Mouse (Mus musculus) heart, adult 2 months (tissue): ENCODE measurements at regions not wholly inside any gene's neighbourhood (a gene's known extent, or its start where the extent isn't known, plus 50 kb on each side); places are given as distances from the start of the nearest gene placed in this dataset.

Experiments
- DNase-seq, 2 experiments: peaks; one replicate each; pipeline ENCODE4 v3.0.0; 2021
- H3K27ac ChIP-seq: fragments of 200-600 bp; 2 replicates; pipeline ENCODE4 v1.8.1; 2022
- H3K27me3 ChIP-seq: fragments of 200-500 bp; 2 replicates; pipeline ENCODE4 v1.6.1; 2012; ENCODE audit warnings: mild to moderate bottlenecking, low read length, inconsistent platforms, mixed read lengths; ENCODE audit not compliant: control insufficient read depth, insufficient read depth
- H3K36me3 ChIP-seq: fragments of 200-500 bp; 2 replicates; pipeline ENCODE4 v1.6.1; 2012; ENCODE audit warnings: low read length, inconsistent platforms; ENCODE audit not compliant: control insufficient read depth, insufficient read depth
- H3K4me1 ChIP-seq: fragments of 200-500 bp; 2 replicates; pipeline ENCODE4 v1.6.1; 2011; ENCODE audit warnings: low read length; ENCODE audit not compliant: control insufficient read depth, insufficient read depth
- H3K4me3 ChIP-seq: fragments of 200-600 bp; 2 replicates; pipeline ENCODE4 v1.8.1; 2022
- H3K79me2 ChIP-seq: fragments of 200-500 bp; replicated peaks from 2 replicates; pipeline ENCODE4 v1.6.1; 2012; ENCODE audit warnings: mild to moderate bottlenecking, inconsistent platforms, low read length, moderate library complexity, mixed read lengths; ENCODE audit not compliant: control insufficient read depth, insufficient read depth
- H3K9ac ChIP-seq: fragments of 200-500 bp; 2 replicates; pipeline ENCODE4 v1.6.1; 2012; ENCODE audit warnings: low read depth, mild to moderate bottlenecking, control low read depth, inconsistent platforms, low read length, mixed read lengths
- CTCF ChIP-seq: fragments of 200-600 bp; IDR thresholded peaks from 2 replicates; pipeline ENCODE4 v1.8.1; 2022; ENCODE audit warnings: antibody characterized with exemption, mild to moderate bottlenecking, moderate library complexity
- EP300 ChIP-seq: fragments of 200-500 bp; IDR thresholded peaks from 2 replicates; pipeline ENCODE4 v1.6.1; 2011; ENCODE audit warnings: low read depth, low read length, control low read depth; ENCODE audit not compliant: insufficient read depth
- POLR2A ChIP-seq: fragments of 200-500 bp; IDR thresholded peaks from 2 replicates; pipeline ENCODE4 v1.6.1; 2011; ENCODE audit warnings: mild to moderate bottlenecking, low read depth, low read length, control low read depth; ENCODE audit not compliant: insufficient read depth
- WGBS: fragments of 180-500 bp; shearing (Covaris S2); methylation state at CpG from one replicate; pipeline ENCODE4 v1.1.7; 2018; 5-methylcytosine and 5-hydroxymethylcytosine counted together
- intact Hi-C: fragments of 180-260 bp; cut with DNase I; formaldehyde crosslinking; loops from one replicate; pipeline ENCODE4 v1.15.1; 2025

- H3K79me2 ChIP-seq = no peaks in the 10 kb centered on the region
- H3K27ac ChIP-seq = no peak overlapping the region
- TF ChIP-seq CTCF (no peak), EP300 (no peak), POLR2A (no peak)
- no peaks in the 10 kb centered on the region for H3K27me3 ChIP-seq
- H3K4me1 ChIP-seq = no peaks in the 10 kb centered on the region; the same call in 1 of the 2 replicates
- no peak overlapping the region for H3K4me3 ChIP-seq
- WGBS = 41% methylated on average over 8 of the region's 8 CpGs
- DNase-seq = no peak
- no peaks in the 10 kb centered on the region for H3K36me3 ChIP-seq
- no peak overlapping the region for H3K9ac ChIP-seq
- intact Hi-C loops = no loop called here
These were observed 193.2 kb downstream of the Kdr start for GRCm38 (mm10) chr5:75784998-75785593.

GRCm38 (mm10) chr5:75770592-75770991 is 195.9 kb downstream of the Kit start:
- Histone ChIP-seq H3K4me3 (no peak overlapping the region), H3K27me3 (no peaks in the 10 kb centered on the region), H3K27ac (no peak overlapping the region), H3K36me3 (no peaks in the 10 kb centered on the region), H3K4me1 (no peaks in the 10 kb centered on the region), H3K79me2 (no peaks in the 10 kb centered on the region), H3K9ac (no peak overlapping the region)
- no peak for DNase-seq
- intact Hi-C loops = no loop called here
- 87% methylated on average over 5 of the region's 5 CpGs for WGBS
- TF ChIP-seq EP300 (no peak), POLR2A (no peak), CTCF (no peak)

GRCm38 (mm10) chr5:75767213-75767612 is 192.5 kb downstream of the Kit start:
- H3K36me3 ChIP-seq = no peaks in the 10 kb centered on the region
- H3K27me3 ChIP-seq = no peaks in the 10 kb centered on the region
- no peaks in the 10 kb centered on the region for H3K79me2 ChIP-seq
- intact Hi-C loops = no loop called here
- DNase-seq = no peak
- H3K4me1 ChIP-seq = no peaks in the 10 kb centered on the region
- 3% methylated on average over 1 of the region's 1 CpGs for WGBS
- no peak overlapping the region for H3K27ac ChIP-seq
- TF ChIP-seq EP300 (no peak), CTCF (no peak), POLR2A (no peak)
- no peak overlapping the region for H3K4me3 ChIP-seq
- no peak overlapping the region for H3K9ac ChIP-seq

GRCm38 (mm10) chr5:75762374-75762773 is 187.7 kb downstream of the Kit start:
- intact Hi-C loops = no loop called here
- WGBS = 43% methylated on average over 6 of the region's 6 CpGs
- Histone ChIP-seq H3K4me1 (no peaks in the 10 kb centered on the region; the same call in 1 of the 2 replicates), H3K27me3 (no peaks in the 10 kb centered on the region), H3K27ac (no peak overlapping the region), H3K36me3 (no peaks in the 10 kb centered on the region), H3K9ac (no peak overlapping the region), H3K4me3 (no peak overlapping the region), H3K79me2 (no peaks in the 10 kb centered on the region)
- DNase-seq = no peak
- TF ChIP-seq CTCF = no peak
- no peak for TF ChIP-seq POLR2A
- TF ChIP-seq EP300 = no peak

- H3K27ac ChIP-seq = no peak overlapping the region
- TF ChIP-seq EP300 (no peak), POLR2A (no peak), CTCF (no peak)
- no peak for DNase-seq
- H3K4me1 ChIP-seq = no peaks in the 10 kb centered on the region; the same call in 1 of the 2 replicates
- H3K79me2 ChIP-seq = no peaks in the 10 kb centered on the region
- H3K36me3 ChIP-seq = no peaks in the 10 kb centered on the region
- no peak overlapping the region for H3K4me3 ChIP-seq
- H3K27me3 ChIP-seq = no peaks in the 10 kb centered on the region
- intact Hi-C loops = no loop called here
- H3K9ac ChIP-seq = no peak overlapping the region
- 51% methylated on average over 11 of the region's 11 CpGs for WGBS
These were observed 187.0 kb downstream of the Kit start for GRCm38 (mm10) chr5:75761459-75762310.

GRCm38 (mm10) chr5:75756168-75756567 is 181.5 kb downstream of the Kit start:
- TF ChIP-seq POLR2A (no peak), CTCF (no peak), EP300 (no peak)
- Histone ChIP-seq H3K27ac (no peak overlapping the region), H3K4me3 (no peak overlapping the region), H3K4me1 (no peaks in the 10 kb centered on the region), H3K27me3 (no peaks in the 10 kb centered on the region), H3K36me3 (no peaks in the 10 kb centered on the region), H3K79me2 (no peaks in the 10 kb centered on the region), H3K9ac (no peak overlapping the region)
- DNase-seq = no peak
- WGBS = 53% methylated on average over 7 of the region's 7 CpGs
- intact Hi-C loops = no loop called here
